Mouse (Mus musculus): ENCODE measurements at regions not wholly inside any gene's neighbourhood (a gene's known extent, or its start where the extent isn't known, plus 50 kb on each side); places are given as distances from the start of the nearest gene placed in this dataset.

DNA sequence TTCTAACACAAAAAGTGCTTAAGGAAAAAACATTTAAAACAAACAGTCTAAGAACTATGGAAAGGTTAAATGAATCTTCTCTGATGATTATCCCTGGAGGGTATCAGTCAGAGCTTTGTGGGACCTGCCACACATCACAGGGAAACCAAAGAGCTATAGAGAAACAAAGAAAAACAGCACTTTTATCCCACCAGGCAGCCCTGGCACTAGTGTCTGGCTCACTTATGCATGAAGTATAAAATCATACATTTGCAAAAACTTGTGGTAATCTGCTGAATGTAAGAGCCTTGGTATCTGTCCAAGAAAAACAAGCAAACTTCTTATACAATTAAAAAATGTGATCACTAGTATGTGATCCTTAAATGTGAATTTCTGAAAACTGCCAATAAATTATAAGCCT is 972.4 kb upstream of the Ctnnd2 start:
- no peak for DNase-seq (ENCODE audit: low spot score in 2 of 2)

DNA sequence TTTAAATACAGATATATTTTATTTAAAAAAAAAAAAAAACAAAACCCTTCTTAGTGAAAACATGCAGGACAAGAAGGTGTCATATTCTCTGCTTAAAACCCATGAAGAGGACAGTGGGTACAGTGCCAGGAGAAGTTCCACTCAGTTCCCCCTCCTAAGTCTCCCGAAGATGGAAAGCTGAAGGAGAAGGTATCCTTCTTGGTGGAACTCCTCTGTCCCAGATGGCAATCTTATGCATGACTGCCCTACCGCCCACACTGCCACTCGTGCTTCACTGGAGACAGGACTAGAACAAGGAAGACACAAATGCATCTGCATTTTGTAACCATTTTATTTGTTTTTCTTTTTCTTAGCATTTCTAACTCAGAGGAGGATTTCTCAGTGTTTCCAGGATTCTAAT is 948.7 kb upstream of the Ctnnd2 start:
- peak in 1 of 2 experiments; percentile 58 for DNase-seq (ENCODE audit: low spot score in 2 of 2)

DNA sequence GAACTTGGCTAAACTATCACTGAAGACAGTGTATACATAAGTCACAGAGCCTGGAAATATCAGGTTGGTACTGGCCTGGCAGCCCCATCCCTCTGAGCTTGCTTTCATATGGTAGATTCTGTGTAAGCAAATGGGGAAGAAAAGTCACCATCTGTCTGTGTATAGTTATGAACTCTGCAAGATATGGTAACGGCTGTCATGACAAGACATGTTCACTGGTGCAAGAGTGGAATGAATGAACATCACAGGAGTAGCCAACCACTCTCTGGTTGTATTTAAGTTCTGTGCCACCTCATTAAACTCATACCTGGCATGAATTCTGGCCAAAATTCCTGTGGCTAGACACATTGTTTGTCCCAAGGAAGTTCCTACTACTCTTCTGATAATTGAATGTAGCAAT is 945.5 kb upstream of the Ctnnd2 start:
- DNase-seq (ENCODE audit: low spot score in 2 of 2), result peak in 1 of 2 experiments; percentile 6

DNA sequence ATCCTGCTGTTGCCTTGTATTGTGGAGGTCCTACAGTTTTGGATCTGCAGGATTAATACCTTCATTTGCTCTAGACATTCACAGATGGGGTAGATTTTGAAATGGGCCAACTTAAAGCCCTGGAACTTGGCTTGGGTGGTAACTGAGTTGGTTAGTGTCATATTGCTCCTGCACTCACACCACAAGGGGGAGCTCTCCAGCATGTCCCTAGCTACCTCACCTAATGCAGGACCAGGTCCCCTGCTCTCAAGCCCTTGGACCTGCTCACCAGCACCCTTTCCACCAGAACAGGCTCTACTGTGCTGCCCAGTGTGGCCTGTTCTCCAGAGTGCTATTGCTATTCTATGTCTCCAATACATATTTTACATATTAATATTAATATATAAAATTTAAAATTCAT is 937.8 kb upstream of the Ctnnd2 start:
- no peak for DNase-seq (ENCODE audit: low spot score in 2 of 2)

DNA sequence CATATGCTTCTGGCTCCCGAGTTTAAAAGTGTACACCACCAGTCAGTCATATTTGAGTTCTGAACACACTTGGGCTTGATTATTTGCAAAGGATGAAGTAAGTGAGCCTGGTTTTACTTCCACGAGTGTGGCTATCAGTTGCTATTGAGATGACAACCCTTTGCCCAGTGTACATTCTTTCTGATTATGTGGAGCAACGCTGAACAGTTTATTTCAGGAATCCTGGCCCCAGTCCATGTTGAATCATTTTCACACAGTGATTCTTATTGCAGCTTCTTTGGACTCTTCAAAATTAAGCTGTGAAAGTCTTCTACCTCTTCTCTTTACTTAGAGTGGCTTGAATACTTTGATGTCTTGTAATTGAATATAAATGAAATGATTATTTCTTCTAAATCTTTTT is 917.2 kb upstream of the Ctnnd2 start:
- DNase-seq (ENCODE audit: low spot score in 2 of 2), result no peak

DNA sequence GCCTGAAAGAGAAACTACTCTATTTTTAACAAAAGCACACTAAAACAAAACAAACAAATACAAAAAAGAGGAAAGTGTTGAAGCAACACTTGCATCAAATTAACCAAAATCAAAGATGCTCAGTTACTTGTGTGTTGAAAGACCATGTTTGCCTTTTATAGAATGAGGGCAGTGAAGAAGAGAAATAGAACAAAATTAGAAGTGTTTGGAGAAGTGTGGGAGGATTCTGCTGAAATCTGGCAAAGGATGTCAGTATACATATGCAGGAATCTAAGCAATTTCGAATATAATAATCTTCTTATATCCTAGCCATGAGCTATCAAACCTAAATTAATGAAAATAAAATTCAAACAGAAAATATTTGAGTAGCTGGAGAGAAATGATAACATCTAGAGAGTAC is 905.6 kb upstream of the Ctnnd2 start:
- DNase-seq (ENCODE audit: low spot score in 2 of 2), result no peak

DNA sequence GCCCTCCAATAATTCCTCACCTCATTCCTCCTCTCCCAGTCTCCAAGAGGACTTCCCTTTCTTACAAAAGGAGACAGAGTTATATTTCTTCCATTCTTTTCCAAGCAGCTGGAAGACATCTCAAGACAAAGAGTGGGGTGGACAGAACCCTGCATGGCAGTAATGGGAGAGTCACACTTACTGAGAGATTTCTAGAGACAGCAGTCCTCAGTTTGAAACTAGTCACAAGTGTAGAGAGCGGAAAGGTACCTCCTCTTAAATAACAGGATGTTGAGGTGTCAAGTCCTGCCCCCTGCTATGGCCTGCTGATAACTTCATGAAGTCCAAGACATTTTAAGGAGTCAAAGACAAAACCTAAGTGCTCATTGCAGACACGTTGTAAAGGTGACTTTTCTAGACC is 875.9 kb upstream of the Ctnnd2 start:
- no peak for DNase-seq (ENCODE audit: low spot score in 2 of 2)
